Mouse (Mus musculus) left cerebral cortex, adult 2 months (tissue): ENCODE results near the gene Gas1. TPM values are rescaled to one million over a fixed set of nuclear protein-coding genes. Genes with fewer than 3 reads are reported as not detected.

Experiments used
- DNase-seq, 2 experiments: peaks; one replicate each; pipeline ENCODE4 v3.0.0; 2021 to 2022; ENCODE audit warnings: low spot score in 2 of 2, mixed read lengths in 1 of 2; ENCODE audit errors: extremely low spot score in 1 of 2
- H3K27ac ChIP-seq: fragments of 200-600 bp; 2 replicates; pipeline ENCODE4 v1.8.1; 2022
- H3K4me3 ChIP-seq: fragments of 200-600 bp; 2 replicates; pipeline ENCODE4 v1.8.1; 2022
- CTCF ChIP-seq: fragments of 200-600 bp; IDR thresholded peaks from 2 replicates; pipeline ENCODE4 v1.8.1; 2022; ENCODE audit warnings: antibody characterized with exemption, mild to moderate bottlenecking, moderate library complexity
- intact Hi-C: fragments of 180-260 bp; cut with DNase I; formaldehyde crosslinking; loops from one replicate; pipeline ENCODE4 v1.15.1; 2025
- total RNA-seq, 2 experiments: library from RNA; stranded (reverse); gene quantifications; 2 replicates each; pipeline ENCODE4 v1.2.3; 2021

Gas1 gene
- total RNA-seq, 2 experiments from 2014 or later, result 8.1 to 8.9 TPM

GRCm38 (mm10) chr13:60187276-60187675, 10.1 kb upstream of the Gas1 start:
- Histone ChIP-seq H3K4me3 (no peak overlapping the region), H3K27ac (no peak overlapping the region)
- intact Hi-C loops, result no loop called here
- DNase-seq, result no peak
- TF ChIP-seq CTCF, result no peak

GRCm38 (mm10) chr13:60182346-60182745, 5.2 kb upstream of the Gas1 start:
- TF ChIP-seq CTCF, result no peak
- Histone ChIP-seq H3K4me3 (no peak overlapping the region), H3K27ac (no peak overlapping the region)
- intact Hi-C loops, result no loop called here
- no peak for DNase-seq

GRCm38 (mm10) chr13:60179641-60180040, 2.5 kb upstream of the Gas1 start:
- intact Hi-C loops, result loop anchor here (5.0 kb wide), 6 partner anchors 72 to 563 kb away; no protein-coding TSS in a partner anchor

GRCm38 (mm10) chr13:60178416-60178815, 1.3 kb upstream of the Gas1 start:
- TF ChIP-seq CTCF, result peak; percentile 100
- Histone ChIP-seq H3K4me3 (peak overlapping the region; percentile 35), H3K27ac (no peak overlapping the region)
- intact Hi-C loops, result loop anchor here (1.0 to 5.0 kb wide), 7 partner anchors 71 to 564 kb away; no protein-coding TSS in a partner anchor
- DNase-seq, result peak; percentile 91 to 98

More at GRCm38 (mm10) chr13:60179641-60180040, 2.5 kb upstream of the Gas1 start:
- no peak for TF ChIP-seq CTCF
- no peak for DNase-seq
- no peak overlapping the region for H3K4me3 ChIP-seq
- H3K27ac ChIP-seq, result no peak overlapping the region

GRCm38 (mm10) chr13:60177797-60178110, 589 bp upstream of the Gas1 start:
- no peak for TF ChIP-seq CTCF
- intact Hi-C loops, result loop anchor here (1.0 to 5.0 kb wide), 7 partner anchors 70 to 565 kb away; no protein-coding TSS in a partner anchor
- DNase-seq, result no peak
- Histone ChIP-seq H3K4me3 (peak overlapping the region; percentile 61), H3K27ac (no peak overlapping the region)

GRCm38 (mm10) chr13:60176776-60177105, 424 bp downstream of the Gas1 start:
- H3K4me3 ChIP-seq, result peak overlapping the region; percentile 61
- peak overlapping the region; percentile 73 for H3K27ac ChIP-seq
- TF ChIP-seq CTCF, result no peak
- intact Hi-C loops, result loop anchor here (5.0 kb wide), 6 partner anchors 69 to 566 kb away; no protein-coding TSS in a partner anchor
- DNase-seq, result no peak

- no peak for TF ChIP-seq CTCF
- Histone ChIP-seq H3K4me3 (peak overlapping the region; percentile 61), H3K27ac (peak overlapping the region; percentile 73)
- peak; percentile 67 to 70 for DNase-seq
- intact Hi-C loops, result loop anchor here (5.0 kb wide), 6 partner anchors 69 to 566 kb away; no protein-coding TSS in a partner anchor
Measured at GRCm38 (mm10) chr13:60176136-60176775, 909 bp downstream of the Gas1 start.

GRCm38 (mm10) chr13:60175490-60176135, 1.6 kb downstream of the Gas1 start:
- peak overlapping the region; percentile 73 for H3K27ac ChIP-seq
- peak overlapping the region; percentile 61 for H3K4me3 ChIP-seq
- DNase-seq, result peak; percentile 39 to 40
- intact Hi-C loops, result loop anchor here (5.0 kb wide), 6 partner anchors 68 to 567 kb away; no protein-coding TSS in a partner anchor
- no peak; the same call in 1 of the 2 replicates for TF ChIP-seq CTCF

- peak; percentile 29 for TF ChIP-seq CTCF
- DNase-seq, result no peak
- Histone ChIP-seq H3K4me3 (peak overlapping the region; percentile 61), H3K27ac (peak overlapping the region; percentile 26; the same call in 1 of the 2 replicates)
- intact Hi-C loops, result loop anchor here (1.0 to 5.0 kb wide), 7 partner anchors 68 to 567 kb away; no protein-coding TSS in a partner anchor
Measured at GRCm38 (mm10) chr13:60174953-60175352, 2.2 kb downstream of the Gas1 start.

- intact Hi-C loops, result loop anchor here (1.0 kb wide), 1 partner anchor 285 kb away; no protein-coding TSS in a partner anchor
- H3K4me3 ChIP-seq, result peak overlapping the region; percentile 61; the same call in 1 of the 2 replicates
- TF ChIP-seq CTCF, result no peak
Measured at GRCm38 (mm10) chr13:60173591-60174524, 3.3 kb downstream of the Gas1 start.

GRCm38 (mm10) chr13:60173186-60173585, 4.0 kb downstream of the Gas1 start:
- Histone ChIP-seq H3K4me3 (no peak overlapping the region), H3K27ac (no peak overlapping the region)
- DNase-seq, result no peak
- no peak for TF ChIP-seq CTCF
- intact Hi-C loops, result no loop called here

More at GRCm38 (mm10) chr13:60173591-60174524, 3.3 kb downstream of the Gas1 start:
- DNase-seq, result no peak
- no peak overlapping the region for H3K27ac ChIP-seq
